Mouse (Mus musculus) thymus, postnatal 0 days (tissue): ENCODE measurements around the gene Hist1h2bg. TPM values are rescaled to one million over a fixed set of nuclear protein-coding genes. Genes with fewer than 3 reads are reported as not detected.

Experiments
- DNase-seq: peaks from one replicate; pipeline ENCODE4 v3.0.0-alpha.2; 2015; ENCODE audit warnings: low spot score
- microRNA-seq: library from miRNA; unstranded; fragments of <30 nt; microRNA quantifications from one replicate; pipeline ENCODE4, GENCODE M21; 2016; ENCODE audit warnings: borderline number of aligned reads
- polyA plus RNA-seq: library from polyadenylated mRNA; unstranded; fragments of >200 nt; fragmentation: Nextera tagmentation; extraction: Ambion mirVana; gene quantifications from 2 replicates; pipeline ENCODE4 v1.2.1, GENCODE M21; 2015

The Hist1h2bg gene
- polyA plus RNA-seq, 1 experiment from 2014 or later: 46.0 TPM

DNA sequence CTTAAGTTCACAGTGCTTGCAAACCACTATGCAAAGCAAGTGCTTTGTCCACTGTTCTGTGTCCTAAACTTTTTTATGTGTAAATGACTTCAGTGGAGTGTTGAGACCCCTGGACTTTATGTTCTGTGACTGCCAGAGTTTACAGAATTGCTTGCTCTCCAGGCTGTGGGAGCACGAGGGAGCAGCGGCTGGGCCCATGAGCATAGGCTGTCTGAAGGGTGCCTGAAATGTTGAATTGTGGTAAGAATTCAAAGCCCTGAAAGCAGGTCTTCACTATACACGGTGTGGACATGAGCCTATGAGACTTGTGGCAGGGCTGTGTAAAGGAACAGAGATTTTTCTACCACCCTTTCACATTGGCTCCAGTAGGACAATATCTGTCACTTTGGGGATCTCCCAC is 40.4 kb downstream of the Hist1h2bg start:
- no peak for DNase-seq

DNA sequence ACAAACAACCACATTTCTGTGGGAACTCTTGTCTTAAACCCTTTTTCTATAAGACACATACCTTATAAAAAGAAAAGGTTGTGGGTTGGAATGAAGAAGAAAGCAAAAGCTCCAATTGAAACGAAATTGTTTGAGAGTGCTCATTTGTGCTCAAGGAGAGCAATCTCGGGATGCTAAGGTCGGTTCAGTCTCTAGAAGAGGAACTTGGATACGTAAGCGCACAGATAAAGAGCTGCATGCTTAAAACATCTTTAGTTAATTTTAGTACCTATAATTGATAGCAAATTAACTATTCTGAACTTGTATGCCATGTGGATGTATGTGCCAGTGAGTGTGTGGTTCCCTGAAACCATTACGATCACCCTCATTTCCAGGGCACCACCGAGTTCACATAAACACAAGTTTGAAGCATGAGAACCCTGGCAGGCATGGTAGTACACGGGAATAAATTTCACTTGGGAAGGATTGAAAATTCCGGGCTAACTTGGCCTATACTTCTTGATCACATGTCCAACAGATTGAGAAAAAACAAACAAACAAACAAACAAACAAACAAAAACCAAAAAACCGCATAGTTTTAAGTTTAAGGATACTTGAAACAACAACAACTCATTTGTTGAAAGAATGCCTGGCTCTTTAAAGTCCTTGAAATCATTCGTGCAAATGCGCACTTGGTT is 49.0 kb downstream of the Hist1h2bg start:
- peak; percentile 17 for DNase-seq

DNA sequence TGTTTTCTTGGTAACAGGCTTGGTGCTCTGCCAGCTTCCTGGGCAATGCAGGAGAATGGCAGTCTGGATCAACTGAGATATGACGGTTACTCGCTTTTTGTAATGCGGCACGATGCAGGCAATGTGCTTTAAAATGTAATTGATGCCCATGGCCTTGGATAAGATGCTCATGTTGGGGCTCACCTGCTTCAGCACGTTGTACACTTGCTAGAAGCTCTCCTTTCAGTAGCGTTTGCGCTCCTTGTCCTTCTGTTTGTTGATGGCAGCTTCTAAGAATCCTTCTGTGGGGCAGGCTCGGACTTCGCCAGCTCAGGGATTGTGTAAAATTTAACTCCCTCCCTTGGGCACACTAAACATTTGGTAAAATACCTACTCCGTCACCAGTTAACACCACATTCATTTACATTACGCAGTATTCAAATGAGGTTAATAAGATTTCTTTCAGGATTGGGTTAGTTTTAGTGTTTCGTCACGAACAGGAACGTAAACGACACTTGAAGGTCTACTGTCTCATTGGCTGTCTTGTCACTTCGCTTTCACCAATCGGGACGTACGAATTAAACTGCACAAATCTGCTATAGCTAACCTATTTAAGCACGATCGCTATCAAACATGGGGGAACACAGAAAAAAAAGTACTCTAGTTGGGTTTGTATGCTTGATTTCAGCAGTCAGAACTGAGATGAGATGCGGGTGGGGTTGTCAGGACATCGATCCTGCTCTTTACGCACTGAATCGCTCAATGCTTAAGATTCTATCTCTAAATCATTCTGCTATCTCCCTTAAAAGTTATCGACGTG is 49.7 kb downstream of the Hist1h2bg start, which contains the start of gene Hist1h2be:
Gene Hist1h2be (minus strand): TSS at position 392 of the 799 bp plus-strand sequence.
- peak; percentile 91 for DNase-seq

Small RNA genes lying within 50 kb of the gene (microRNA-seq; reads per million reads assigned to microRNA genes)
- not detected for gene Gm44297
- not detected for gene Gm44359
- gene Gm44394: not detected

Other genes with a start within 250 kb of the Hist1h2bg start
- 33.0 and 34.5 TPM in 2 replicates for gene Zfp322a, start 202.2 kb upstream of the Hist1h2bg start, polyA plus RNA-seq
- 13.8 and 15.1 TPM in 2 replicates for gene Abt1, start 147.5 kb upstream of the Hist1h2bg start, polyA plus RNA-seq
- 0.17 and 0.27 TPM in 2 replicates for gene Btn1a1, start 105.5 kb upstream of the Hist1h2bg start, polyA plus RNA-seq
- 0.65 and 0.85 TPM in 2 replicates for gene Btn2a2, start 82.5 kb upstream of the Hist1h2bg start, polyA plus RNA-seq
- 24.2 and 31.5 TPM in 2 replicates for gene Hist1h4h, start 40.3 kb upstream of the Hist1h2bg start, polyA plus RNA-seq
- 32.3 and 49.5 TPM in 2 replicates for gene Hist1h2af, start 37.5 kb upstream of the Hist1h2bg start, polyA plus RNA-seq
- gene Hist1h3g, start 36.0 kb upstream of the Hist1h2bg start, polyA plus RNA-seq: 27.6 and 43.7 TPM in 2 replicates
- 1.6 and 1.9 TPM in 2 replicates for gene Hist1h2bh, start 28.0 kb upstream of the Hist1h2bg start, polyA plus RNA-seq
- gene Hist1h3f, start 27.3 kb upstream of the Hist1h2bg start, polyA plus RNA-seq: 4.8 and 9.0 TPM in 2 replicates
- 8.9 and 17.7 TPM in 2 replicates for gene Hist1h4f, start 19.7 kb upstream of the Hist1h2bg start, polyA plus RNA-seq
- gene Hist1h1d, start 18.1 kb upstream of the Hist1h2bg start, polyA plus RNA-seq: 1.1 and 1.3 TPM in 2 replicates
- 16.5 and 20.8 TPM in 2 replicates for gene Hist1h3e, start 9.0 kb upstream of the Hist1h2bg start, polyA plus RNA-seq
- gene Hist1h2ae, start 176 bp upstream of the Hist1h2bg start, polyA plus RNA-seq: 198 and 214 TPM in 2 replicates
- gene Hist1h2bf, start 2.8 kb downstream of the Hist1h2bg start, polyA plus RNA-seq: 22.7 and 39.0 TPM in 2 replicates
- gene Hist1h2ad, start 3.0 kb downstream of the Hist1h2bg start, polyA plus RNA-seq: 7.2 and 11.3 TPM in 2 replicates
- 9.4 and 13.3 TPM in 2 replicates for gene Hist1h3d, start 4.4 kb downstream of the Hist1h2bg start, polyA plus RNA-seq
- 273 and 292 TPM in 2 replicates for gene Hist1h4d, start 10.2 kb downstream of the Hist1h2bg start, polyA plus RNA-seq
- gene Hist1h2be, start 49.7 kb downstream of the Hist1h2bg start, polyA plus RNA-seq: 1.5 and 2.5 TPM in 2 replicates
- gene Hist1h1e, start 51.2 kb downstream of the Hist1h2bg start, polyA plus RNA-seq: 33.4 and 35.1 TPM in 2 replicates
- gene Hist1h2ac, start 112.6 kb downstream of the Hist1h2bg start, polyA plus RNA-seq: 1.6 and 2.0 TPM in 2 replicates
- 61.5 and 62.8 TPM in 2 replicates for gene Hist1h2bc, start 112.8 kb downstream of the Hist1h2bg start, polyA plus RNA-seq
- gene Hist1h1t, start 124.4 kb downstream of the Hist1h2bg start, polyA plus RNA-seq: not detected in 2 replicates
- 22.4 and 29.5 TPM in 2 replicates for gene Hist1h4c, start 127.1 kb downstream of the Hist1h2bg start, polyA plus RNA-seq
- 9.4 and 9.7 TPM in 2 replicates for gene Hfe, start 139.5 kb downstream of the Hist1h2bg start, polyA plus RNA-seq
- 37.5 and 44.7 TPM in 2 replicates for gene Hist1h1c, start 167.4 kb downstream of the Hist1h2bg start, polyA plus RNA-seq
- gene Hist1h3c, start 174.2 kb downstream of the Hist1h2bg start, polyA plus RNA-seq: 32.0 and 33.1 TPM in 2 replicates
- gene Hist1h2bb, start 175.3 kb downstream of the Hist1h2bg start, polyA plus RNA-seq: 10.8 and 12.6 TPM in 2 replicates
- gene Hist1h2ab, start 179.7 kb downstream of the Hist1h2bg start, polyA plus RNA-seq: 144 and 155 TPM in 2 replicates
- 45.8 and 78.0 TPM in 2 replicates for gene Hist1h3b, start 180.9 kb downstream of the Hist1h2bg start, polyA plus RNA-seq
- gene Hist1h4b, start 185.6 kb downstream of the Hist1h2bg start, polyA plus RNA-seq: 15.5 and 15.6 TPM in 2 replicates
- gene Hist1h4a, start 189.8 kb downstream of the Hist1h2bg start, polyA plus RNA-seq: 1.4 and 3.5 TPM in 2 replicates
- gene Hist1h3a, start 191.0 kb downstream of the Hist1h2bg start, polyA plus RNA-seq: 42.0 and 56.6 TPM in 2 replicates
- gene Hist1h1a, start 192.3 kb downstream of the Hist1h2bg start, polyA plus RNA-seq: 15.8 and 27.4 TPM in 2 replicates
- gene Trim38, start 198.5 kb downstream of the Hist1h2bg start, polyA plus RNA-seq: not detected in 2 replicates
- gene Slc17a2, start 235.6 kb downstream of the Hist1h2bg start, polyA plus RNA-seq: 0.04 TPM in 1 of 2 replicates, not detected in the other